Mouse (Mus musculus) CD8-positive naive resting alpha-beta T cell, adult 2 months (primary cell): Measurements from ENCODE around the gene Tbx15.

Experiments
- DNase-seq, 2 experiments: peaks; one replicate each; pipeline ENCODE4 v3.0.0; 2022; ENCODE audit warnings: low read depth in 2 of 2, low spot score in 2 of 2

Gene Tbx15

GRCm38 (mm10) chr3:99387127-99387526 lies 146.9 kb downstream of the Tbx15 start:
- DNase-seq: no peak
